Mouse (Mus musculus) hindlimb bud, embryonic 11.5 days (tissue): ENCODE data around the gene Fam53b.

Experiments
- DNase-seq: peaks from one replicate; pipeline ENCODE4 v3.0.0-alpha.2; 2012; ENCODE audit warnings: low read depth, low spot score; ENCODE audit errors: extremely low spot score

Fam53b gene

DNA sequence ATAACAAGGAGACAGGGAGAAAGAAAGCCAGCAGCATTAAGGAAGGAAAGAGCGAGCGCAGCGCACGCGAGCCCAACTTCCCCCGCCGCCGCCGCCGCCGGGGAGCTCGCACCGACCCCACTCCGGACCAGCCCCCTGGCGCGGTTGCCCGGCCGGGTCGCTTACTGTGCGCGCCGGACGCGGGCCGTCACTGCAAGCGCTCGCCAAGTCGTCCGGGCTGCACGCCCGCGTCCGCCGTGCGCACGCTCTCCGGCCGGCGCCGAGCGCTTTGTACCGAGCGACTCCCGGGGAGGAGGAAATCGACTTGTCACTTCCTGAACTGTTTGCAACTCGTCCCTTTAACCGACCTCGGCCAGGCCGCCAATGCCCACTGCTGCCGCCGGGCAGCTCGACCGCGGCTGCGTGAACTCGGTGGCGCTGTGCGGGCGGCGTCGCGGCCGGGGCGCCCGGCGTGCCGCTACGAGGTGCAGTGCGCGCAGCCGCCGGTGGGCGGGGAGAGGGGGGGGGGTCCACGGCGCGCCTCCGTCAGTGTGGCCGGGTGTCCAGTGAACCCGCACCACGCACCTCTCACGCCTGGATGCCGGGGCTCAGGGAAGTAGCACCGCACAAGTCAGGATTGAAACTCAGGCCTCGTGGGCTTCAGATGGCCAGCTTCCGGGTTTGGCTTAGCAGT, at the start of gene Fam53b:
Fam53b (minus strand) TSS at position 471 of the 673 bp plus-strand sequence.
- no peak for DNase-seq

- peak; percentile 69 for DNase-seq
These were observed 45.6 kb upstream of the Fam53b start, which contains the start of gene Abraxas2 for GRCm38 (mm10) chr7:132859042-132859958. TSS of gene Abraxas2 (plus strand) at chr7:132859225.

GRCm38 (mm10) chr7:132858043-132858608, 44.4 kb upstream of the Fam53b start:
- no peak for DNase-seq

DNA sequence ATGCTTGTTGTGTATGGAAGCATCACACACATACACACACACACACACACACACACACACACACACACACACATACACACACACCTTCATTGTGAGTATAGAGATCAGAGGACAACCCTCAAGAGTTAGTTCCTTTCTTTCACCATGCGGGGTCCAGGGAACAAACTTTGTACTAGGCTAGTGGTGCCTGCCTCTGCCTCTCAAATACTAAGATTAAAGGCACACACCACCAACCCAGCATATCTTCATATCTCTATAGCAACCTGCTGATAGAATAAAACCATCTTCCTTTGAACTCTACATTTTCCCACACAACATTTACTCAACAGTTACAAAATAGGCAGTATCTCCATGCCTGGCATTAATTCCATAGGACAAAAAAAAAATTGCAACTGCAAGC, 42.4 kb upstream of the Fam53b start:
- DNase-seq, result no peak

- DNase-seq, result no peak
These were observed 40.3 kb upstream of the Fam53b start for GRCm38 (mm10) chr7:132853946-132854345.

GRCm38 (mm10) chr7:132853361-132853760, 39.7 kb upstream of the Fam53b start:
- peak; percentile 14 for DNase-seq

DNA sequence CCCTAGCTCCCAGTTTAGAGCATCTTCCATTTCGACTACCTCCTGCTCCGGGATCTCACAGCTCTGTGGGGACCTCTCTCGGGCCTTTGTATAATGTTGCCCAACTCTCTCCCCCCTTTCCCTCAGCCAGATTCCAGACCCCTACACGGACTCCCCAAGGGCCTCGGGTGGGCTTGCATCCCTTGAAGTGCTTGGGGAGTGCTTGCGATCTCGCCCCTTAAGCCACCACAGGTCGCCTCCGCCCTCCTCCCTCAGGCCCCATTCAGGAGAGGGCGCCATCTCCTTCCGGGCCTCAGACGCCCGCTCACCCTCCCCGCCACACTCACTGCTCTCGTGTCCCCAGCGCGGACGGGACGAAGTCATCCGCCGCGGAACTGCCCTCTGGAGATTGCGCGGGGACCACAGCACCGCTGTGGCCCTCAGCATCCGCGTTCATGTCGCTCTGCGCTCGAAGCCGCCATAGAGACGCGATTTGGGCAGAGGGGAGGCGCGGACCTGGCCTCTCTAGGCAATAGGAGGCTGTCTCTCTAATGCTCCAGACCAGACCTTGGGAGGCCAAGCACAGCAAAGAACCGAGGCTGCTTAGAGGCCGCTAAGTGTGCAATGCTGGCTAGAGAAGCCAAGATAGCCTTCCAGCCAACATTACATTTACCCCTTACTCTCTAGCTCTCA, 38.6 kb upstream of the Fam53b start, which contains the start of gene Eef1akmt2:
Eef1akmt2 (minus strand) TSS at position 501 of the 672 bp plus-strand sequence.
- peak; percentile 41 for DNase-seq

GRCm38 (mm10) chr7:132843152-132843551, 29.5 kb upstream of the Fam53b start:
- no peak for DNase-seq

DNA sequence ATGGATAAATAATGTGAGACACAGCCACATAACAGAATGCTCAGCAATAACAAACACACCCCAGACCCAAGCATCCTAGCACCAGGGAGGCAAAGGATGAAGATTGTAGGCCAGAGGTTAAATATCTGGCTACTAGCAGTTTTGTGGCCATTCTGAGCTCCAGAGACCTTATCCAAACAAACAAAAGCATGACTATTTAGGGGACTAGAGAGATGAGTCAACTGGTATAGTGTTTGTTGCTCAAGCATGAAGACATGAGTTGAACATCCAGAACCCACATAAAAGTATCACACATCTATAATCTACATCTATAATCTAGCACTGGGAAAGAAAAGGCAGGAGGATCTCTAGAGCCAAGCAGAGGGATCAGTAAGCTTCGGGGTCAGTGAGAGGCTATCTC, 28.8 kb upstream of the Fam53b start:
- DNase-seq, result no peak

GRCm38 (mm10) chr7:132841287-132841686, 27.6 kb upstream of the Fam53b start:
- no peak for DNase-seq

GRCm38 (mm10) chr7:132830955-132831354, 17.3 kb upstream of the Fam53b start:
- DNase-seq, result no peak

GRCm38 (mm10) chr7:132824346-132825022, 10.8 kb upstream of the Fam53b start:
- DNase-seq, result no peak

GRCm38 (mm10) chr7:132823832-132824231, 10.1 kb upstream of the Fam53b start:
- DNase-seq, result no peak

DNA sequence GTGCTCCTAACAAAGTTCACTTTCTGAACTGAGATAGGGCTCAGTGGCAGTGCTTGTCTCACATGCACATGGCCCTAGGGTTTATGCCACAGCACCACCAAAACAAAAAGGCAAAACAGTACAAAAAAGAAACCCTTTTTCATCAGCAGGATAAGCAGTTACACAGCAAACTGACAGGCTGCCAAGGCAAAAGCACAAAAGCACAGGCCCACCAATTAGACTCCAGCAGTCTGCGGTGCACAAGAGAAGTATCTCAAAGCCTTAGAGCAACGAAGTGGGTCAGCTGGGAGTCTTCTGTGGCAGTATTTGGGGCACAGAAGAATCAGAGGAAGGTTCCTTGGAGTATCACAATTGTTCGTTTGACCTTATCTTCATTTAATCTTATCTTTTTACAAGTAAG, 7.0 kb upstream of the Fam53b start:
- DNase-seq, result no peak

DNA sequence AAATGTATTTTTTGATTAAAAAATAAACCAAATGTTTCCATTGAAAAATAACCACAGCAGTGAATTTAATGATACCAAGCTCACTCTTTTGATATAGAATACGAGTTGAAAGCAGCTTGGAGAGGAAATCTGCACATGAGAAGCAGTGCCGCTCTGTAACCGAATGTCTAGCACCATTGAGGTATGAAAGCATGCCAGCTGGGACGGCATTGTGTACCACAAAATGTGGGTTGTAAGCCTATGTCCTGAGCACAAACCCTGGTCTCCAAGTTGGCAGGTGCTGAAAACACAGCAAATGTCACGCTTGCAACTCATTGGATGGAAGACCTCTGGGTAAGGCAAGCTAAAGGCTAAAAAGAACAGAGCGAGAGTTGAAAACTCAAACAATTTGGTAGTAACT, 3.4 kb upstream of the Fam53b start:
- DNase-seq, result no peak

GRCm38 (mm10) chr7:132816528-132816927, 2.8 kb upstream of the Fam53b start:
- no peak for DNase-seq

DNA sequence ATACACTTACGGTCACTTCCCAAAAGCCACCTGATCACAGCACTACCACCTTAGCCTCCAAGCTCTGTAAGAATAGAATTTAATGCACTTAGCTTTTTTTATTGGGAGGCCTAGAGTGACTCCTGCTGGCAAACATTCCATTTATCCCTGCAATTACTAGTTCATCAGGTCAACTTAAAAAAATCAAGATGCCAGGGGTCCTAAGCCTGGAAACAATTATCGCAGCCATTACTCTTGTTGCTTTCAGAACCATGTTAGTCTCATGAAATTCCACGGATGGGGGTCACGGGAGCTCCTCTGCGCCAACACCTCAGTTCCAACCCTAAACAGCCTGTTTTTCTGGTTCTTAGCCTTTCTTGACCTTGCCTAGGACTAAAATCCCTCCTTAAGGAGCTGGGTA, 1.4 kb upstream of the Fam53b start:
- peak; percentile 89 for DNase-seq

- DNase-seq, result no peak
These were observed 384 bp upstream of the Fam53b start for GRCm38 (mm10) chr7:132814089-132814450.

DNA sequence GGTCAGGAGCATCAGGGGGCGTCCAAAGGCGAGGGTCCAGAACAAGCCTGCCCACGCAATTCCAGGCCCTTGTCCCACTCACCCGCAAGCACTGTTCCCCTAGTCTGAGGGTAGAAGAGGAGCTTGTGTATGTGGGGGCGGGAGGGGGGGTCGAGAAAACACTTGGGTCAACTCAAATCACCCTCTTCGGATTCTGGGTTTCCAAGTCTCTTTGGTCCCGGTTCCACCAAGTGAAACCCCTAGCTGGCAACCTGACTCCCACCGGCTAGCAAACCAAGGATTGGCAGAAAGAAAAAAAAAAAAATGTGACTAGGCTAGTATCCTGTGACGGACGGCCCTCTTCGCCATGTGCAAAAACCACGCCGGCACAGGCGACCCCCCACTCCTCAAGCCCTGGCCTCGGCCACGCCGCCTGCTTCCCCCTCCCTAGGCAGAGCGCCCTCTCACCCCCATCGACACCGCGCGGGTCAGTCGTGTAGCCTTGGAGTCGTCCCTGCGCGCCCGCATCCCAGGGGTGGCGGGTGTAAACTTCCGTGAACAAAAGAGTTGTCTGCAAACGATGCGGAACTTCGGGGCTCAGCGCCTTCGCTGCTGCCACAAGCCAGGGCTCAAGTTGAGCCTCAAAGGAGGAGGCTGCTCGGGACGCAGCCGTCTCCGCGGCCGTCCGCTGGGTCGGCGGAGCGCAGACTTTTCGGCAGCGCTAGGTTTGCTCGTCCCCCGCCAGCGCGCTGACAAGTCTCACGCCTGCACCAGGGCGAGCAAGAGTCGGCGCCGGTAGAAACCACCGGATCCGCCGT, 869 bp downstream of the Fam53b start:
- DNase-seq, result no peak
